Mouse (Mus musculus) bone marrow macrophage, adult 2 months (primary cell): ENCODE measurements around the gene Spocd1.

Source experiments
- CTCF ChIP-seq: IDR thresholded peaks from 2 replicates; pipeline ENCODE4 v1.5.1; 2012; ENCODE audit warnings: low read depth, mild to moderate bottlenecking, low read length, moderate library complexity
- POLR2A ChIP-seq: IDR thresholded peaks from 2 replicates; pipeline ENCODE4 v1.6.1; 2012; ENCODE audit warnings: mild to moderate bottlenecking, low read depth, low read length, borderline replicate concordance

- TF ChIP-seq CTCF (no peak), POLR2A (no peak)
Observed at GRCm38 (mm10) chr4:129920542-129921313, 8.3 kb upstream of the Spocd1 start.
